ENCODE assay signal across 8 mouse cellular contexts in the genomic region with DNA sequence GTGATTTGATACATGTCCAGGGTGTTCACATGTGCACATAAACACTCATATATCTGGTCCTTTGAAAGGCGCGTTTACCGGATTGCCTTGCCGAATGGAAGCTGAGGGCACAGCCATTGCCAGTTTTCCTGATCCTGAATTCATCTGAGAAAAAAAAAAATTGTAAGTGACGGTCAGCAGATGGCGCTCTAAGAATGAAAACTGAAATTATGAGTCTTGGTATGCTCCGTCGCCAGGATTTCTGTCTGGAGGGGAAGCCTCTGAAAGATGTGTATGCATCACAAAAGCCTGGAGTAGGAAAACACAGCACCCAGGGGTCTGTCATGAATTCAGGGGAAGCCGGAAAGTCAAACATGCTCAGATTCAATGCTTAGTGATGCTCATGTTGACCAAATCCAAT.
DNase-seq lines count a peak whose midpoint lies in the region; TF ChIP-seq lines count a peak whose summit lies in the region.
"Had no signal": no experiment of that assay in that cellular context is flagged by ENCODE, and none has a peak within 500 bp of the region (broad histone marks: within the 10 kb centered on the region; RNA-seq: fewer than 3 reads in every experiment).

No protein-coding gene starts in this region.

- no peak overlapping the region for H3K27ac ChIP-seq in left cerebral cortex, adult 2 months

- no peak overlapping the region for H3K4me3 ChIP-seq in left cerebral cortex, adult 2 months
- H3K4me3 ChIP-seq: erythroblast, embryonic 14.5 days had no signal

- intact Hi-C loops in left cerebral cortex, adult 2 months (cut with DNase I), result loop anchor here (1.0 to 10.0 kb wide), 3 partner anchors 276 to 731 kb away; a partner anchor contains a TSS

- peak; percentile 44 to 53 for DNase-seq in left cerebral cortex, adult 2 months (ENCODE audit: extremely low spot score in 1 of 2, low spot score in 2 of 2)
- no peak for DNase-seq in left cerebral cortex, adult 11 months (ENCODE audit: low spot score)
- DNase-seq in R1 (ENCODE audit: low read depth, low spot score), result peak; percentile 67
- DNase-seq in cerebellum, postnatal 14 days, result peak; percentile 80 to 81
- DNase-seq in hindlimb bud, embryonic 11.5 days (ENCODE audit: extremely low spot score, low read depth, low spot score), result peak; percentile 46
- DNase-seq in lung, postnatal 10 days, result peak; percentile 47
- peak; percentile 39 for DNase-seq in right cerebral cortex, postnatal 25 days

- peak; percentile 67 for TF ChIP-seq CTCF in left cerebral cortex, adult 2 months (IDR thresholded peaks at IDR 0.05)
